Mouse (Mus musculus) kidney, embryonic 15.5 days (tissue): ENCODE measurements around the gene Acadvl. TPM values are rescaled to one million over a fixed set of nuclear protein-coding genes. Genes with fewer than 3 reads are reported as not detected.
A peak's percentile ranks its signal among the peaks of the same experiment; 100 is the strongest.

Experiments
- ATAC-seq: fragments of 200-750 bp; cut with Nextera tagmentation; replicated peaks from 2 replicates; pipeline ENCODE4 v1.8.0; 2017; ENCODE audit warnings: moderate TSS enrichment; ENCODE audit not compliant: low FRiP score
- H3K27ac ChIP-seq: fragments of 300-500 bp; sonication (generic); 2 replicates; pipeline ENCODE4 v1.5.1; 2015; ENCODE audit warnings: mild to moderate bottlenecking, inconsistent platforms
- H3K27me3 ChIP-seq: fragments of 300-500 bp; sonication (generic); 2 replicates; pipeline ENCODE4 v1.6.1; 2015; ENCODE audit warnings: inconsistent platforms
- H3K36me3 ChIP-seq: fragments of 300-500 bp; sonication (generic); 2 replicates; pipeline ENCODE4 v1.6.1; 2015; ENCODE audit warnings: inconsistent platforms
- H3K4me1 ChIP-seq: fragments of 300-500 bp; sonication (generic); 2 replicates; pipeline ENCODE4 v1.6.1; 2015; ENCODE audit warnings: inconsistent platforms
- H3K4me2 ChIP-seq: fragments of 300-500 bp; sonication (generic); 2 replicates; pipeline ENCODE4 v1.6.1; 2015; ENCODE audit warnings: moderate library complexity, mild to moderate bottlenecking, inconsistent platforms
- H3K4me3 ChIP-seq: fragments of 300-500 bp; sonication (generic); replicated peaks from 2 replicates; pipeline ENCODE4 v1.5.1; 2015; ENCODE audit warnings: mild to moderate bottlenecking, inconsistent platforms
- H3K9ac ChIP-seq: fragments of 300-500 bp; sonication (generic); 2 replicates; pipeline ENCODE4 v1.6.1; 2015; ENCODE audit warnings: mild to moderate bottlenecking, inconsistent platforms
- H3K9me3 ChIP-seq: fragments of 300-500 bp; sonication (generic); replicated peaks from 2 replicates; pipeline ENCODE4 v1.6.1; 2016; ENCODE audit warnings: inconsistent platforms
- WGBS: fragments of 180-500 bp; shearing (Covaris S2); methylation state at CpG from one replicate; pipeline ENCODE4 v1.1.7; 2015; ENCODE audit warnings: mixed read lengths; 5-methylcytosine and 5-hydroxymethylcytosine counted together
- polyA plus RNA-seq: library from polyadenylated mRNA; unstranded; fragments of >200 nt; fragmentation: Nextera tagmentation; extraction: Ambion mirVana; gene quantifications from 2 replicates; pipeline ENCODE4 v1.2.1, GENCODE M21; 2015

The Acadvl gene
- polyA plus RNA-seq, 1 experiment from 2014 or later = 83.0 TPM

DNA sequence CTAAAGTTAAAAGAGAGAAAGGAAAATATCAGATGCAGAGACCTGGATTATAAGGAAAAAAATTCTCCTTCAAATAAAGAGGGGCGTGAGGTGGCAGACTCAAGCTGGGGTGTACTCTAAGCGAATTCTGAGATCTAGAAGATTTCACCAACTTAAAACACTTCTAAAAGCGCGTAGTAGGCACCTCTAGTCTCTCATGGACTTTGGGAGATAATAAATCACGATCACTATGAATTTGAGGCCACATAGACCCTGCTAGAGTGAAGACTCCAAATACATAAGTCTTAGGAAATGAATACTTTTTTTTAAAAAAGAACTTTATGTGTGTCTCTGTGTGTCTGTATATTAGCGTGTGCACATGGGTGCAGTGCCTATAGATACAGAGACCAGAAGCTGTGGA lies 466 bp upstream of the Acadvl start:
- H3K9me3 ChIP-seq = no peaks in the 10 kb centered on the region
- WGBS = 67% methylated on average over 6 of the region's 6 CpGs
- peak overlapping the region; percentile 65 for H3K4me3 ChIP-seq
- H3K27ac ChIP-seq = peak overlapping the region; percentile 82; the same call in 1 of the 2 replicates
- H3K36me3 ChIP-seq = peaks cover 34% of the 10 kb centered on the region
- 0 out of 2 replicates have a peak overlapping the region, but pooled peaks have one; percentile 79 for H3K9ac ChIP-seq
- H3K4me1 ChIP-seq = peaks cover 62% of the 10 kb centered on the region
- ATAC-seq = no peak
- H3K4me2 ChIP-seq = peak overlapping the region; percentile 91
- H3K27me3 ChIP-seq = no peaks in the 10 kb centered on the region

- no peak for ATAC-seq
- no peak overlapping the region for H3K9ac ChIP-seq
- peak overlapping the region; percentile 91 for H3K4me2 ChIP-seq
- 47% methylated on average over 5 of the region's 5 CpGs for whole genome bisulfite sequencing
- peaks cover 50% of the 10 kb centered on the region for H3K36me3 ChIP-seq
- no peaks in the 10 kb centered on the region for H3K9me3 ChIP-seq
- H3K27me3 ChIP-seq = no peaks in the 10 kb centered on the region
- H3K4me3 ChIP-seq = peak overlapping the region; percentile 65; the same call in 1 of the 2 replicates
- H3K27ac ChIP-seq = peak overlapping the region; percentile 82
- peaks cover 45% of the 10 kb centered on the region for H3K4me1 ChIP-seq
Measured at GRCm38 (mm10) chr11:70014051-70014450, 1.2 kb downstream of the Acadvl start.

DNA sequence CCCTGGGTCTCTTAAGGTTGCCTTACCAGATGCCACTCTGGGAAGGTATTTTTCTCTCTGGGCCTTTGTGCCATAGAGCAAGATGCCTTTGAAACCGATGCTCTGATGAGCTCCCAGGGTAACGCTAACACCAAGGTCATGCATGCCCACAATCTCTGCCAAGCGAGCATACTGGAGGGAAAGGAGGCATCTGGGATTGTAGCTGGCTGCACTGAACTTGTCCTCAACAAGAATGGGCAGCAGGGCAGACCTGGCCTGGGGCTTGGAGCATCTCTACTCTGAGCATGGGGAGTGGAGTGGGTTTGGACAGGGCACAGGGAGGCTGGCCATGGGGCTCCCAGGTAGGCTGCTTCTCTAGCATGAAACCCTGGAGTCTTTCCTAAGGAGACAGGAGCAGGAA lies 1.8 kb downstream of the Acadvl start:
- H3K4me1 ChIP-seq = peaks cover 39% of the 10 kb centered on the region
- H3K4me2 ChIP-seq = no peak overlapping the region
- H3K27me3 ChIP-seq = no peaks in the 10 kb centered on the region
- no peak for ATAC-seq
- H3K36me3 ChIP-seq = peaks cover 57% of the 10 kb centered on the region
- H3K9ac ChIP-seq = no peak overlapping the region
- no peak overlapping the region for H3K27ac ChIP-seq
- 91% methylated on average over 3 of the region's 3 CpGs for WGBS
- no peak overlapping the region for H3K4me3 ChIP-seq
- H3K9me3 ChIP-seq = no peaks in the 10 kb centered on the region

GRCm38 (mm10) chr11:70012931-70013330 lies 2.3 kb downstream of the Acadvl start:
- Histone ChIP-seq H3K27me3 (no peaks in the 10 kb centered on the region), H3K9ac (no peak overlapping the region), H3K36me3 (peaks cover 62% of the 10 kb centered on the region), H3K4me3 (no peak overlapping the region), H3K9me3 (no peaks in the 10 kb centered on the region), H3K4me1 (peaks cover 36% of the 10 kb centered on the region), H3K4me2 (no peak overlapping the region), H3K27ac (no peak overlapping the region)
- WGBS = 87% methylated on average over 9 of the region's 9 CpGs
- no peak for ATAC-seq

GRCm38 (mm10) chr11:70010961-70011360 lies 4.2 kb downstream of the Acadvl start:
- no peak for ATAC-seq
- Histone ChIP-seq H3K27me3 (no peaks in the 10 kb centered on the region), H3K36me3 (peaks cover 81% of the 10 kb centered on the region), H3K27ac (no peak overlapping the region), H3K9me3 (no peaks in the 10 kb centered on the region), H3K4me1 (peaks cover 22% of the 10 kb centered on the region), H3K4me3 (no peak overlapping the region), H3K9ac (no peak overlapping the region), H3K4me2 (no peak overlapping the region)
- WGBS = 86% methylated on average over 10 of the region's 10 CpGs

GRCm38 (mm10) chr11:70010548-70010947 lies 4.7 kb downstream of the Acadvl start:
- no peaks in the 10 kb centered on the region for H3K9me3 ChIP-seq
- 82% methylated on average over 12 of the region's 12 CpGs for WGBS
- no peak overlapping the region for H3K27ac ChIP-seq
- no peak for ATAC-seq
- no peak overlapping the region for H3K9ac ChIP-seq
- H3K4me3 ChIP-seq = no peak overlapping the region
- H3K27me3 ChIP-seq = no peaks in the 10 kb centered on the region
- no peak overlapping the region for H3K4me2 ChIP-seq
- peaks cover 20% of the 10 kb centered on the region for H3K4me1 ChIP-seq
- H3K36me3 ChIP-seq = peaks cover 85% of the 10 kb centered on the region

GRCm38 (mm10) chr11:70010033-70010432 lies 5.2 kb downstream of the Acadvl start:
- whole genome bisulfite sequencing = 78% methylated on average over 6 of the region's 6 CpGs
- Histone ChIP-seq H3K9ac (no peak overlapping the region), H3K9me3 (no peaks in the 10 kb centered on the region), H3K27me3 (no peaks in the 10 kb centered on the region), H3K27ac (no peak overlapping the region), H3K4me2 (no peak overlapping the region), H3K4me3 (no peak overlapping the region), H3K36me3 (peaks cover 90% of the 10 kb centered on the region), H3K4me1 (peaks cover 16% of the 10 kb centered on the region)
- ATAC-seq = no peak

- 64% methylated on average over 5 of the region's 5 CpGs for WGBS
- no peak for ATAC-seq
Measured at GRCm38 (mm10) chr11:70005521-70005920, 9.7 kb downstream of the Acadvl start.

DNA sequence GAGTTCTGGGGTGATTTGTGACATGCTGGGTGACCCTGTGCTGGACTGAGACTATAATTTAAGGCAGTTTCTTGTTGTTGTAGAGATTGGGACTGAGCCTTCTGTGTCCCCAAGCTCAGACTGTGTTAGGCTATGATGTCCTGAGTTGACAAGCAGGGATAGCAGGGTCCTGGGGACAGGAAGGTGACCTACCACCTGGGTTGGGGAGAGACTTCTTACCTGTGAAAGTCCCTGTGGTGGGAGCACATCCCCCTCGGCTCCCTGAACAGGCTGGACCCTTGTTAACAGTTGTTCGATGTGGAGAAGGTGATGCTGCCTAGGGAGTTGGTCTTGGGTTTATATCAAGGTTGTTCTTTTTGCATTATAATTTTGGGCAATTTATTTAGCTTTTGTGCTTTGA lies 12.7 kb downstream of the Acadvl start:
- H3K4me2 ChIP-seq = peak overlapping the region; percentile 81
- no peaks in the 10 kb centered on the region for H3K27me3 ChIP-seq
- H3K27ac ChIP-seq = no peak overlapping the region
- H3K36me3 ChIP-seq = peaks cover 56% of the 10 kb centered on the region
- H3K9ac ChIP-seq = no peak overlapping the region
- no peak for ATAC-seq
- no peaks in the 10 kb centered on the region for H3K9me3 ChIP-seq
- peak overlapping the region; percentile 88; the same call in 1 of the 2 replicates for H3K4me3 ChIP-seq
- WGBS = 90% methylated on average over 2 of the region's 2 CpGs
- peaks cover 55% of the 10 kb centered on the region for H3K4me1 ChIP-seq

More at GRCm38 (mm10) chr11:70005521-70005920, 9.7 kb downstream of the Acadvl start:
- H3K9ac ChIP-seq = no peak overlapping the region
- no peaks in the 10 kb centered on the region for H3K27me3 ChIP-seq
- no peak overlapping the region; the same call in 1 of the 2 replicates for H3K4me3 ChIP-seq
- H3K4me2 ChIP-seq = no peak overlapping the region
- H3K27ac ChIP-seq = no peak overlapping the region
- no peaks in the 10 kb centered on the region for H3K9me3 ChIP-seq
- H3K4me1 ChIP-seq = peaks cover 30% of the 10 kb centered on the region
- H3K36me3 ChIP-seq = peaks cover 61% of the 10 kb centered on the region

DNA sequence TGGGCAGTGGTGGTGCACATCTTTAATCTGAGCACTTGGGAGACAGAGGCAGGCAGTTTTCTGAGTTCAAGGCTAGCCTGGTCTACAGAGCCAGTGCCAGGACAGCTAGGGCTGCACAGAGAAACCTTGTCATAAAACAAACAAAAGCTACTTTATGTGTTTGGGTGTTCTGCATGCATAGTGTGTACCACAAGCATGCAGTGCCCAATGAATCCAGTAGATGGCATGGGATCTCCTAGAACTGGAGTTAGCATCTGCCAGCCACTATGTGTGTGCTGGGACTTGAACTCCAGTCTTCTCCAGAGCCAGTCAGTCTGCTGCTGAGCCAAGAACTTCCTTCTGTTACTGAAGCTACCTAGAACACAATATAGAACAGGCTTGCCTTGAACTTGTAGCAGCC lies 13.3 kb downstream of the Acadvl start:
- Histone ChIP-seq H3K36me3 (peaks cover 50% of the 10 kb centered on the region), H3K9ac (peak overlapping the region; percentile 88; the same call in 1 of the 2 replicates), H3K27me3 (no peaks in the 10 kb centered on the region), H3K9me3 (no peaks in the 10 kb centered on the region), H3K4me1 (peaks cover 58% of the 10 kb centered on the region), H3K27ac (no peak overlapping the region), H3K4me2 (peak overlapping the region; percentile 81), H3K4me3 (peak overlapping the region; percentile 88)
- ATAC-seq = no peak

GRCm38 (mm10) chr11:70001159-70001558 lies 14.1 kb downstream of the Acadvl start:
- no peaks in the 10 kb centered on the region for H3K9me3 ChIP-seq
- 13% methylated on average over 8 of the region's 8 CpGs for WGBS
- peaks cover 58% of the 10 kb centered on the region for H3K4me1 ChIP-seq
- no peak for ATAC-seq
- H3K36me3 ChIP-seq = peaks cover 43% of the 10 kb centered on the region
- H3K4me3 ChIP-seq = peak overlapping the region; percentile 88
- H3K4me2 ChIP-seq = peak overlapping the region; percentile 81
- no peaks in the 10 kb centered on the region for H3K27me3 ChIP-seq
- H3K27ac ChIP-seq = peak overlapping the region; percentile 99
- H3K9ac ChIP-seq = peak overlapping the region; percentile 88

DNA sequence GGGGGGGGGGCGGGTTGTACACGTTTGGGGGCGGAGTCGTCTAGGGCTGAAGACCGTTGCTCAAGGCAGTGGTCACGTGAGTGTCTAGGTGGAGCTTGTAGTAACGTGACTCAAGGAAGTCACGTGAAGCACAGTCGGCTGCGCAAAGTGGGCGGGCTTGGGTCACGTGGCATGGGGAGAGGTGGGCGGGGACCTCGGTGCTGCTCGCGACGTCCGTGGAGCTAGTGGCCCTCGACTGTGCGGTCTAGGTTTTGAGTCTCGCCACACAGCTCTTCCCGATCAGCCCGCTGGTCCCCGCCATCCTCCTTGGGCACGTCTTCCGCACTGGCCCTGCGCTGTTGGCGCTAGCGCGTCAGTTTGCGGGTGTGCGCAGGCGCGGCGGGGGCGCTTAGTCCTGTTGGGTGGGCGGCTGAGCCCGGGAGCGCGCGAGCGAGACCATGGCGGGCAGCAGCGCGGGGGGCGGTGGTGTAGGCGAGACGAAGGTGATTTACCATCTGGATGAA lies 14.8 kb downstream of the Acadvl start, which contains the start of gene Dvl2:
Gene Dvl2, plus strand, starts transcription at position 200 of the 503 bp plus-strand sequence.
- peaks cover 36% of the 10 kb centered on the region for H3K36me3 ChIP-seq
- peak within 1 kb of the TSS; percentile 88 for H3K9ac ChIP-seq
- peak within 1 kb of the TSS; percentile 81 for H3K4me2 ChIP-seq
- under 1% methylated on average over 47 of the region's 48 CpGs for WGBS
- peak; percentile 44 for ATAC-seq
- peaks cover 58% of the 10 kb centered on the region for H3K4me1 ChIP-seq
- H3K27me3 ChIP-seq = no peaks in the 10 kb centered on the region
- no peaks in the 10 kb centered on the region for H3K9me3 ChIP-seq
- peak within 1 kb of the TSS; percentile 99 for H3K27ac ChIP-seq
- peak within 1 kb of the TSS; percentile 88 for H3K4me3 ChIP-seq

DNA sequence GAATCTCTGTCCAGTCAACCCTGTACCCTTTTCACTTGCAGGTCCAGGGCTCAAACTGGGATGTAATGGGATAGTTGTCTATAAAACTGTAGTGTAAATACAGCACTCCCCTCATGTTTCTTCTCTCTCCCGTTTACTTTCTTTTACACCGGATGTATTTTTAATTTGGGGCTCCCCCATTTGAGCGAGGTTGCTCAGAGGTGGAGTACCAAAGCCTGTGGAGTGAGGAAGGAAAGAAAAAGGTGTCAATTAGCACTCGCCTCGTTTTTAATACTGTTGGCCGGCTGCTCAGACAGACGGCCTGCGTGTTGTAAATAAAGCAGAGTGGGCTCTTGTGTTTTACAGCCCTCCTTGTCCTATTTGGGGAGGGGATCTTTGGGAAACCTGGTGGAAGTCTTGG lies 15.5 kb downstream of the Acadvl start:
- Histone ChIP-seq H3K4me1 (peaks cover 60% of the 10 kb centered on the region), H3K27ac (peak overlapping the region; percentile 99), H3K4me2 (peak overlapping the region; percentile 81; the same call in 1 of the 2 replicates)

More for the DNA sequence above, 15.5 kb downstream of the Acadvl start:
- H3K9me3 ChIP-seq = no peaks in the 10 kb centered on the region
- peaks cover 30% of the 10 kb centered on the region for H3K36me3 ChIP-seq
- WGBS = 63% methylated on average over 8 of the region's 8 CpGs
- ATAC-seq = no peak
- no peak overlapping the region for H3K9ac ChIP-seq
- H3K27me3 ChIP-seq = no peaks in the 10 kb centered on the region
- H3K4me3 ChIP-seq = peak overlapping the region; percentile 88; the same call in 1 of the 2 replicates
